Mouse (Mus musculus): Measurements from ENCODE around the gene Bcar1. TPM values are rescaled to one million over a fixed set of nuclear protein-coding genes. Genes with fewer than 3 reads are reported as not detected.
A peak's percentile ranks its signal among the peaks of the same experiment; 100 is the strongest.

Gene Bcar1
- total RNA-seq, 2 experiments from 2014 or later: 50.6 to 51.7 TPM

- intact Hi-C loops (cut with DNase I): no loop called here
- peak; percentile 62 to 67 for DNase-seq (ENCODE audit: low spot score in 2 of 2)
Measured at GRCm38 (mm10) chr8:111726102-111726900, 17.3 kb downstream of the Bcar1 start.

DNA sequence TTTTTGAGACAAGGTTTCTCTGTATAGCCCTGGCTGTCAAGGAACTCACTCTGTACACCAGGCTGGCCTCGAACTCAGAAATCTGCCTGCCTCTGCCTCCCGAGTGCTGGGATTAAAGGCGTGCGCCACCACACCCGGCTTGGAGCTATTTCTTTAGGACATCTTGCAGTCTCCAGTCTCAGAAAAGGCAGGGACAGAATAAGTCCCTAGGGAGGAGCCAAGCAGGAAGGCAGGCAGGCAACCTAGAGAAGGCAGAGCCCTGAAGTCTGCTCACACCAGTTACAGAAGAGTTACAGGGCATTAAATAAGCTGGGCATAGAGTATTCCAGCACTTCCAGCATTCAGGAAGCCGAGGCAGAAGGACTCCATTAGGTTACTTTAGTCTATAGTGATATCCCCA lies 18.3 kb downstream of the Bcar1 start:
- no peak for DNase-seq (ENCODE audit: low spot score in 2 of 2)
- intact Hi-C loops (cut with DNase I): no loop called here

DNA sequence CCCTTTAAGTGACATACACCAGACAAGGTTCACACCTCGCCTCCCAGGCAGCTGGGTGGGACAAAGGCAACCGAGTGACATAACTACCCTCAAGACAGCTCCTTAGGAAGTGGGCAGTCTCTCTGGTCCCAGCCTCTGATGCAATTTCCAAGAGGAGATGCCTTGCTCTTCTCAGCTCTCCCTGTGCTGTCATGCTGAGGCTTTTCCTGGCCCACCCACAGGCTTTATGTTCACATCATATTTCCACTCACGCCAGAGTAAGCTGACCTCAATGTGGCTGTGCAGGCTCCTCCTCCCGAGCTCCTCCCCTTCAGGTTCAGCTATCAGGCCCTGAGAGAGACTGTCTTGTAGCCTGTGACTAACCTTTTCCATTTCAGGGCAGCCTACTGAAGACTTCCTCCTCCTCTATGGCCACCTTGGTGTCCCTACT lies 23.5 kb downstream of the Bcar1 start:
- peak in 1 of 2 experiments; percentile 67 for DNase-seq (ENCODE audit: low spot score in 2 of 2)
- intact Hi-C loops (cut with DNase I): no loop called here

- intact Hi-C loops (cut with DNase I): no loop called here
- no peak for DNase-seq (ENCODE audit: low spot score in 2 of 2)
Measured at GRCm38 (mm10) chr8:111718937-111719336, 24.7 kb downstream of the Bcar1 start.

GRCm38 (mm10) chr8:111717866-111718265 lies 25.7 kb downstream of the Bcar1 start:
- intact Hi-C loops (cut with DNase I): no loop called here
- no peak for DNase-seq (ENCODE audit: low spot score in 2 of 2)

DNA sequence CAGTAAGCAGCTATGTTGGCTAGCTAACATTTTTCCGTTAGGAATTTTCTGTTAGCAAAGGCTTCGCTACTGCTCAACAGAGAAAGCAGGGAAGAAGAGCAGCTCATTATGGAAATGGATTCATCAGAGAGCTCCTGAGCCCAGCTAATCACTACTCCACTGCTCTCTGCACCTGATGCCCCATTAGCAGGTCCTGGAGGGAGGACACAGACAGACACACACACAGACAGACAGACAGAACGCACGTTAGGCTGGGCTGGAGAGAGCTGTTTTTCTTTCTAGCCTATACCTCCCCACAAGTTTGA lies 26.2 kb downstream of the Bcar1 start:
- no peak for DNase-seq (ENCODE audit: low spot score in 2 of 2)
- intact Hi-C loops (cut with DNase I): no loop called here

GRCm38 (mm10) chr8:111716603-111717487 lies 26.8 kb downstream of the Bcar1 start:
- intact Hi-C loops (cut with DNase I): no loop called here
- DNase-seq (ENCODE audit: low spot score in 2 of 2): peak; percentile 63 to 84

- intact Hi-C loops (cut with DNase I): no loop called here
- no peak for DNase-seq (ENCODE audit: low spot score in 2 of 2)
Measured at GRCm38 (mm10) chr8:111715514-111715913, 28.1 kb downstream of the Bcar1 start.

- DNase-seq (ENCODE audit: low spot score in 2 of 2): no peak
- intact Hi-C loops (cut with DNase I): loop anchor here (5.0 kb wide), 1 partner anchor 98 kb away; no protein-coding TSS in a partner anchor
Measured at GRCm38 (mm10) chr8:111714295-111714694, 29.3 kb downstream of the Bcar1 start.

GRCm38 (mm10) chr8:111713817-111714216 lies 29.8 kb downstream of the Bcar1 start:
- no peak for DNase-seq (ENCODE audit: low spot score in 2 of 2)
- intact Hi-C loops (cut with DNase I): loop anchor here (5.0 kb wide), 1 partner anchor 98 kb away; no protein-coding TSS in a partner anchor

DNA sequence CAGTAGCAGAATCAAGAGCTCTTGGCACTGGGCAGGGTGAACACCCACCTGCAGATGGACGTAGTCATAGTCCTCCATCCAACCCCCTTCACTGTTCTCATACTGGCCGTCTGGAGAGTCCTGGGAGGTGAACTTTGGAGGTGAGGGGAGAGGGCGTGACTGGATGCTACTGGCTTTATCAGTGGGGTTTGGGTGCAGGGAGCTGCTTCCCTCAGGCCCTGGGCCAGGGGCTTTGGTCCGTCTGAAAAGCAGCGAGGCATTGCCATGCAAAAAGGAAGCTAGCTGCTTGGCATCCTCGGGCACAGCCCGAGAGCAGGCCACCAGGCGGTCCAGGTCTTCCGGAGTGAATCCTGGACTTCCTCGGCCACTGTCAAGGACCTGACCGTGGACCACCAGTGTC lies 30.3 kb downstream of the Bcar1 start:
- intact Hi-C loops (cut with DNase I): loop anchor here (5.0 kb wide), 1 partner anchor 99 kb away; no protein-coding TSS in a partner anchor

DNA sequence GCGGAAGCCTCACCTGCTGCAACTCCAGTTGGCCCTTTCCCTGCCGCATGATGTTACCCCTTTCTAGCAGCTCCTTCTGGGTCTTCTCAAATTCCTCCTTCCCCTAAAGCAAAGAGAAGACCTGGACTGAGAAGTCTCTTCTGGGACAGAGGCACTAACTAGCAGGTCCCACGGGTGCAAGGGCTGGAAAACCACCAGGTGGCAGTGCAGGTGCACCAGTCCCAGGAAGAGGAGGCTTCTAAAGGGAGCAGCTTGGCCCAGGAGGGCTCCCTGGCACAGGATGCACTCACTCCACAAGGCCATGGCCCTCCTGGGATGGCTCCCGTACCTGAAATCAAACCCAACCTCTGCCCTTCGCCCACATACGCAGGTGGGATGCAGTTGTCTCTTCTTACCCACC lies 31.0 kb downstream of the Bcar1 start:
- DNase-seq (ENCODE audit: low spot score in 2 of 2): peak in 1 of 2 experiments; percentile 57
- intact Hi-C loops (cut with DNase I): loop anchor here (5.0 kb wide), 1 partner anchor 100 kb away; no protein-coding TSS in a partner anchor

More for the DNA sequence above, 30.3 kb downstream of the Bcar1 start:
- no peak for DNase-seq (ENCODE audit: low spot score in 2 of 2)

DNA sequence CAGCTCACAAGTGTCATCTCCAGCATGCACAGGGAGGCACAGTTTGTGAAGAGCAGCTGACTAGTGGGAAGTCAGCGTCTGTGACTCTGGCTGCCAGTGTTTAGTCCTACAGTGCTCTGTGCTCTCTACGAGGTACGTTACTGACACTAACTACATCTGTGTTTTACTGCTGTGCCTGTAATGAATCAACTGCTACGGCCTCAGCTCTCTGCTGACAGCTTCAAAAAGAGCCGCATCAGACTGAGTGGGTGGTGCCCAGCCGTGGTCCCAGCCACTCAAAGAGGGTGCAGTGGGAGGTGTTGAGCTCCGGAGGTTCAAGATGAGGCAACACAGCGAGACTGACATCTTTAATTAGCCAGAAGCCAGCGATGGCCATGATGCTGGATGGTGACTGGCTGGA lies 31.5 kb downstream of the Bcar1 start:
- intact Hi-C loops (cut with DNase I): loop anchor here (5.0 kb wide), 1 partner anchor 100 kb away; no protein-coding TSS in a partner anchor
- peak in 1 of 2 experiments; percentile 72 for DNase-seq (ENCODE audit: low spot score in 2 of 2)

DNA sequence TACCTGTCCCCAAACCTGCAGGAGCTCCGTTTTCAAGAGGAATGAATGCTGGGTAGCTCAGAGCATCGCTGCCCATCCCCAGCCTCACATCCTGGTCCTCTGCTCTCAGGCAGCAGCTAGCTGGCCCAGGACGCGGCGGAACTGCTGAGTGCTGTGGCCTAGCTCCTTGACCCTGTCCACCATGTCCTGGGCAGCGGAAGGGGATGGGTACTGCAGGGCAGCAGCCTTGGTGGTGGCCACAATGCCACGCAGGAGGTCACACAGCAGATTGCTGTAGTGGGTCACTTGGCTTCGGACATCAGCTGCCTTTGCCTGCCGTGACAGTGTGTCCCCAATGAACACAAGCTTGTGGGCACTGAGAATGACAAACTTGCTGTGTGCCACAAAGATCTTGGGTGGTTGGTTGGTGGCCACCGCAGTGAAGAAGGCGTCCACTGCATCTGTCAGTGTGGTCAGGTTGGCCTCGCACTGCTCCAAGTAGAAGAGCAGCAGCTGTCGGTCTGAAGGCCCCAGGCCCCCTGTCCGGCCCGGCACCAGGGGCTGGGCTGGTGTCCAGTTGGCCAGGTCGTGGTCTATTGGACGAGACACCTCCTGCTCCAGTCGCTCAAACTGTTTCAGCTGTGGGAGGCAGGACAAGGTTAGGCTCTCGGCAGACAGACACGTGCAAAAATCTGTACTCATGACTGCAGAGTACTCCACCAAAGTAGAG lies 32.7 kb downstream of the Bcar1 start:
- intact Hi-C loops (cut with DNase I): loop anchor here (5.0 kb wide), 1 partner anchor 101 kb away; no protein-coding TSS in a partner anchor
- no peak for DNase-seq (ENCODE audit: low spot score in 2 of 2)

- intact Hi-C loops (cut with DNase I): no loop called here
Measured at GRCm38 (mm10) chr8:111709223-111709622, 34.4 kb downstream of the Bcar1 start.

DNA sequence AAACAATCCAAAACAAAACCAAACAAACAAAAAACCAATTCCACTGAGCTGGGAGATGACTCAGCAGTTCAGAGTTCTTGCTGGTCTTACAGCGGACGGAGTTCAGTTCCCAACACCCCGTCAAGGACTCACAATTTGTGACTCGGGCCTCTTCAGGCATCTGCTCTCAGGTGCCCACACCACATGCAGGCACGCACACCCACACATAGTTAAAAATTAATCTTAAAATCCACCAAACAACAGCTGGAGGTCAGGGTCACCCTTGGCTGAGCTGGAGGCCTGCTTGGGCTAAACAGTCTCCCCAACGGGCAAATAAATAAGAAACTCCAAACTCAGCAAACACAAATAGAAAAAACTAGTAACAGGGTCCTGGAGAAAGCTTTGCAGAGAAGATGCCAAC lies 35.3 kb downstream of the Bcar1 start:
- no peak for DNase-seq (ENCODE audit: low spot score in 2 of 2)
- intact Hi-C loops (cut with DNase I): no loop called here

More at GRCm38 (mm10) chr8:111709223-111709622, 34.4 kb downstream of the Bcar1 start:
- no peak for DNase-seq (ENCODE audit: low spot score in 2 of 2)

GRCm38 (mm10) chr8:111705699-111706098 lies 37.9 kb downstream of the Bcar1 start:
- intact Hi-C loops (cut with DNase I): no loop called here
- no peak for DNase-seq (ENCODE audit: low spot score in 2 of 2)

- DNase-seq (ENCODE audit: low spot score in 2 of 2): no peak
- intact Hi-C loops (cut with DNase I): no loop called here
Measured at GRCm38 (mm10) chr8:111705222-111705621, 38.4 kb downstream of the Bcar1 start.

DNA sequence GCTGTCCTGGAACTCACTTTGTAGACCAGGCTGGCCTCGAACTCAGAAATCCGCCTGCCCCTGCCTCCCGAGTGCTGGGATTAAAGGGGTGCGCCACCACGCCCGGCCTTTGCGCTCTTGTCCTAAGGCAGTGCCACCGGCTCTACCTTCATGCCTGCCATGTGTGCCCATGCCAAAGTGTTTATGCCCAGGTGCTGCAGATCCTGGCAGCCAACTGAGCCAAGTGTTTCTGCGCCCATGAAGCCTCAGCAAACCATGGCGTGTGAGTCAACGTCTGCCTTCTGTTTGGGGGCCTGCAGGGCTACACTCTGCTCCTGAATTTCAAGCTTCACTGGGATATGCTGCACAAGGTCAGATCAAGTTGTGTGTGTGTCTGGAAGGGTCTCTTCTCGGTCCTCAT lies 39.0 kb downstream of the Bcar1 start:
- DNase-seq (ENCODE audit: low spot score in 2 of 2): no peak
- intact Hi-C loops (cut with DNase I): no loop called here

DNA sequence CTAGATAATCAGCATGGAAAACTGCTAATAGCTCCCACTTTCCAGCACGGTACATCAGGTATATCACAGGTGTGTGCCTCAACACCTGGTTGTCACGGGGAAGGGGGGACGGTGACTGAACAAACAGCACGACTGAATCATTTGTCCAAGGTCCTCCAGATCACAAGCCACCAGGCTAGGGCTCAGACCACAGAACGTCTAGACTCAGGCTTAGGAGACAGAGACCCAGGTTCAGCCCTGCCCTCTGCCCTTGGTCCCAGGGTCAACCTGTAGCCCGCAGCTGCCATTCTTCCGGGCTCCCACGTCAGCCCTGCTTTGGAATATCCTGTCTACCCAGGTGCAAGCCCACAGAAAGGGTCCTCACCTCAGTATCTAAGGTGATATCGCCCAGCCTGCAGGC lies 42.2 kb downstream of the Bcar1 start:
- intact Hi-C loops (cut with DNase I): no loop called here

More for the DNA sequence above, 42.2 kb downstream of the Bcar1 start:
- DNase-seq (ENCODE audit: low spot score in 2 of 2): no peak
